Mouse (Mus musculus) Patski (cell line): ENCODE measurements around the gene Phlda2. TPM values are rescaled to one million over a fixed set of nuclear protein-coding genes. Genes with fewer than 3 reads are reported as not detected.

ENCODE experiments used
- ATAC-seq: fragments of 100-300 bp; one replicate; pipeline ENCODE4 v1.8.0; 2021
- CTCF ChIA-PET: fragments of 350-600 bp; sonication (Branson Sonifier 250); formaldehyde crosslinking; loops from one replicate; lab custom pipeline; 2022; ENCODE audit warnings: inconsistent platforms; lab: Charles Lee
- POLR2A ChIA-PET: fragments of 350-600 bp; sonication (Branson Sonifier 250); formaldehyde crosslinking; loops from one replicate; lab custom pipeline; 2022; ENCODE audit warnings: antibody characterized with exemption, inconsistent platforms; lab: Charles Lee
- DNase-seq: peaks from one replicate; pipeline ENCODE4 v3.0.0-alpha.2; 2011; ENCODE audit warnings: low read depth, low spot score
- H3K27me3 ChIP-seq: fragments of 371-371 bp; one replicate; pipeline ENCODE4 v1.5.1; 2021
- CTCF ChIP-seq: fragments of 100-300 bp; IDR thresholded peaks from one replicate; pipeline ENCODE4 v1.5.1; 2021
- in situ Hi-C: fragments of 300-500 bp; cut with MboI; formaldehyde crosslinking; loops from 3 replicates; pipeline ENCODE4 v1.11.1; 2018; ENCODE audit warnings: low pct_unique_long_range_greater_than_20kb, mixed read lengths
- polyA plus RNA-seq: library from polyadenylated mRNA; unstranded; gene quantifications from one replicate; pipeline ENCODE4 v1.2.3, GENCODE M21; 2021

The Phlda2 gene
- polyA plus RNA-seq, 1 experiment from 2014 or later: not detected

DNA sequence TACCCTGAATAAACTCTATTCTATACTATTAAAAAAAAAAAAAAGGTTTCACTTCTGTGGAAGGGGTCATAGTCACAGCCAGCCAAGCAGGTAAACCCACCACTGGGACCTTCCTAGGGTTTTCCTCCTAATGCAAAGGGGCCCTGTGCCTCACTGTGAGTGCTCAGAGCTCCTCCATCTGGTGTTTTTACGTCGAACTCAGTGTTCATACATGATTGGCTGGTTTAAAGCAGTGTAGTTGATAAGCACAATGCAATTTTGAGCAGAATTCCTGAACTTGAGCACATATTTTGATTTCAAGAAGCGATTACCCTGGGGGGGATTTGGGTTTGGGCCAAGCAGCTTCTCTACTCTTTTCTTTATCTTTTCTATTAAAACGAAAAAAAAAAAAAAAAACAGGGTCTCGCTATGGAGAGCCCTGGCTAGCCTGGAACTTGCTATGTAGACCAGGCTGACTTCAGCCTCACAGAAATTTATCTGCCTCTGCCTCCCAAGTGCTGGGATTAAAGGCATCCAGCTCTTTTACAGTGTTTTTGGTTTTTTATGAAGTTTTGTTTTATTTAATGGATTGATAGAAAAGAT lies 21.1 kb downstream of the Phlda2 start:
- peaks cover 6% of the 10 kb centered on the region for H3K27me3 ChIP-seq
- TF ChIP-seq CTCF: no peak
- ATAC-seq (no peak), DNase-seq (no peak)
- CTCF ChIA-PET: interaction anchor here (1.1 to 2.1 kb wide), 2 partner anchors 8 to 11 kb away, joined by 3 to 8 read pairs; no protein-coding TSS in a partner anchor
- in situ Hi-C loops: no loop called here
- POLR2A ChIA-PET: interaction anchor here (0.6 kb wide), 2 partner anchors 28 to 36 kb away, joined by 3 to 5 read pairs; no protein-coding TSS in a partner anchor

DNA sequence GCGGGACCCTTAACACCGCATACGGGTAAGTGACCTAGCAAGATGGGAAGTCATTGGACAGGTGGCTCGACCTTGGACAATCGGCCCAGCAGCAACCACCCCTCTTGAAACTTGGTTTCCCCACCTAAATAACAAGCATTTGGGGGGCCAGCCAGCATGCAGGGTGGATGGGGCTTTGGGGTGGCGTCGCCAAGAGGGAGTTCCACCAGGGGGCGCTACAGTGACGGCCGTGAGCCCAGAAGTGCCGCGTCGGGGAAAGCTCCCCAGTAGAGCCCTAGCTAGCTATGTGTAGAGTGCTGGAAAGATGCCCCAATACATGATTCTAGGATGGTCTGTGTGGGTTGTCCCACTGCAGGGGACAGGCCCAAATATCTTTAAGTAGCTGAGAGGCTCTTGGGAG lies 22.5 kb downstream of the Phlda2 start:
- ATAC-seq: peak; percentile 41
- in situ Hi-C loops: no loop called here
- TF ChIP-seq CTCF: peak; percentile 85
- H3K27me3 ChIP-seq: peaks cover 6% of the 10 kb centered on the region
- DNase-seq: no peak
- POLR2A ChIA-PET: no interaction called here
- CTCF ChIA-PET: interaction anchor here (0.7 to 2.1 kb wide), 7 partner anchors 9 to 319 kb away, joined by 3 to 9 read pairs (median 3); no protein-coding TSS in a partner anchor

DNA sequence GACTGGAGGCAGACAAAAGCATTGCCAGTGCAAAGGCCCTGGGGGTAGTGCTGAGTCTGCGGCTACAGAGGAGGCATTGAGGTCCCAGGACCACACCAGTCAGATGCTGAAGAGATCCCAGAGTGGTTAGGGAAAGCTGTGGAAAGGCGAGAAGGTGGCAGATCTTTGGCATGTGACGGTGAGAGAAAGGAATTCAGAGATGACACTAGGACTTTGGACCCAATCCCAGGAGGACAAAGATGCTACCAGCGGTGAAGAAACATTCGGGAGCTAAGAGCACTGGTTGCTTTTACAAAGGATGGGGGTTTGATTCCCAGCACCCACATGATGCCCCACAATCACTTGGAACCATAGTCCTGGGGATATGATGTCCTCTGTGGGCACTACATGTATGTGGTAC lies 25.1 kb downstream of the Phlda2 start:
- in situ Hi-C loops: no loop called here
- ChIA-PET POLR2A (no interaction called here), CTCF (no interaction called here)
- peaks cover 6% of the 10 kb centered on the region for H3K27me3 ChIP-seq
- ATAC-seq (no peak), DNase-seq (no peak)
- TF ChIP-seq CTCF: no peak

DNA sequence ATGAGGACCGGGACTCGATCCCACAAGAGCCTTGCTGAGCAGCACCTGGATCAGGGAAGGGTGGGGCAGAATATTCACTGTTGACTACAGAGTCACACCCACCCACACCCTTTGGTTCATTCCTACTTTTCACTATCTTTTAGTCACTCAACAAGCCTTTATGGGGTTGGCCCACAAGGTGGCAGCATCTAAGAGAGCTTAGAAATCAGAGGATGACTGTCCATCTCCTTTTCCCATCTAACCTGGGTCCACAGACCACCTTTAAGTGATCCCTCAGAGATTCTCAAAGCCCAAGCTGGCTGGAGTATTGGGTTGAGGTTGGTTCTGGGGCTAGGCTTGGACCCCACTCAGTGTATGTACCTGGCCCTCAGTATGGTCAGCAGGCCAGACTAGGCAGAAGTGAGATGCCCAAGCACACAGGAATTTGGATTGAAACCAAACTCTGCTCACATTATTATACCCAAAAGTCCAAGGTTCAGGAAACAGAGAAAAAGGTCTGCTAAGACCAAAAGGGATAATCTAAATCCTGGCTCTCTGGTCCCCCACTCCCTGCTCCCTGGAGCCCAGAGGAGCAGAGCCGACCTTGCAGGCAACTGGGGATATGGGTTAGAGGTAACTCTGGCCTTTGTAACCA lies 26.1 kb downstream of the Phlda2 start:
- ATAC-seq: no peak
- in situ Hi-C loops: no loop called here
- H3K27me3 ChIP-seq: peaks cover 6% of the 10 kb centered on the region
- TF ChIP-seq CTCF: peak; percentile 33
- CTCF ChIA-PET: interaction anchor here (1.0 kb wide), 1 partner anchor 13 kb away, joined by 3 read pairs; no protein-coding TSS in a partner anchor
- POLR2A ChIA-PET: no interaction called here
- no peak for DNase-seq

DNA sequence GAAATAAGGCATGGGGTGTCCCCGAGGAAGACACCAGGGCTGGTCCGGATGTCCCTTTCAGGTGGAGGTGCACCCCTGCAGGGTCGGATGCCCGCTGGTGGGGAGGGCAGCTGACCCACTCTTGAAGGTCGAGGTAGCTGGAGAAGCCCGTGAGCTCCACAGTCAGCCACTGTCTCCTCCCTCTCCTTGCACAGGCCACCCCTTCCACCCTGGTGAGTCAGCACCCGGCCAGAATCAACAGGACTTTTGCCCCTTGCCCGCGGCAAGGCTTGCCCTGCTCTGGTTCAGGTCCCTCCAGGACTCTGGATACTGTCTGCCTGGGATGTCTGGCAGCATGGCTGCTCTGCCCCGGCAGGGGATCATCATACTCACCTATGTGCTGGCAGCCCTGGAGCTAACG lies 27.1 kb downstream of the Phlda2 start:
- DNase-seq: no peak

DNA sequence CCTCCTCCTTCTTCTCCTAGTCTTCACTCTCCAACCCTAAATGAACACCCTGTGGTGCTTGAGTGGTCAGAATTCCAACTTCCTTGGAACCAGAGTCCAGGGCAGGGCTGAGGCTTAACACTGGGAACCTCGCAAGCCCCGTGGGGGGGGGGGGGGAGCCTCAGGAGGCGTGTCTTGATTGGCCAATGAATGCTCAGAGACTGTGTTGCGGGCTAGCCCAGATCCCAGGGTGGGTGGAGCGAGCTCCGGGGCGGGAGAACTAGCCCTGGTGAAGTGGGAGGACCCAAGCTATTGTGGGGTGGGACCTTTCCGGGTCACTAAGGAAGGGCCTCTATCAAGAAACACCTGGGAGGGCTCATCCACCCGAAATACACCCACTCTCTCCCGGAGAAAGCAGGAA lies 28.1 kb downstream of the Phlda2 start:
- H3K27me3 ChIP-seq: no peaks in the 10 kb centered on the region
- no peak for ATAC-seq
- DNase-seq: no peak
- in situ Hi-C loops: loop anchor here (25.0 kb wide), 1 partner anchor 488 kb away; no protein-coding TSS in a partner anchor
- CTCF ChIA-PET: interaction anchor here (1.6 kb wide), 1 partner anchor 9 kb away, joined by 5 read pairs; no protein-coding TSS in a partner anchor
- TF ChIP-seq CTCF: no peak
- POLR2A ChIA-PET: no interaction called here

More for the DNA sequence above, 27.1 kb downstream of the Phlda2 start:
- in situ Hi-C loops: no loop called here
- ChIA-PET CTCF (interaction anchor here (0.6 to 1.6 kb wide), 3 partner anchors 10 to 12 kb away, joined by 3 to 5 read pairs (median 3); no protein-coding TSS in a partner anchor), POLR2A (no interaction called here)
- no peak for TF ChIP-seq CTCF
- H3K27me3 ChIP-seq: peaks cover 3% of the 10 kb centered on the region
- peak; percentile 61 for ATAC-seq

DNA sequence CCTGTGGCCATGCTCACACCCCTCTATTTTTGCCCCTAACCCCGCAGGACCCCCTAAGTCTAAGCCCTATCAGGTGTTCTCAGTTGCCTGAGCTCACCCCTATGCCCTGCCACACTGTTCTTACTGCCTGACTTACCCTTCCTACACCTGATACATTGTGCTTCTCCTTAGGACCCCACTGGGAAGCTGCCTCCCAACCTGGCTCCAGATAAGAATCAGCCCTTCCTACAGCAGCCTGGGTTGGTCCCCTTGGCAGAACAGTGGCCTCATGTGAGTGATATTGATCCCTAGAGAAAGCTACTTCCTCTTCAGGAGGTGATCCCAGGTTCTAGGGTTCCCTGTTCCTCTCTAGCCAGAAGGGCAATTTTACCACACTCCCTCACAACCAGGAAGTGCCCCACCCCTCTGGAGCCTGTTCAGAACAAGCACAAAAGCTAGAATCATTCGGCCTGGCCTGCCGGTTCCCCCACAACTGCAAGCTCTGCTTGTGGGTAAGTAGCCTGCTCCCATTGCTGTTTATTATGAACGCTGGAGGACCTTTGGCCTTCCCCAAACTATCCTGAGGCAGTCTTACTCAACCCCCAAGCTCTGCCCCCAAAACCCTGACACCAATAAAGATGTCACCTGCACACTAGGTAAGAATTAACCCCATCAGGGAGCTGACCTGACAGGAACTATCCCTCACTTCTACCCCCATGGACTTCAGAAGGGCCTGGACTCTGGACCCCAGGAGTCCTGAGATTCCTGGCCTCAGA lies 29.4 kb downstream of the Phlda2 start, which contains the start of gene Slc22a18:
Gene Slc22a18, plus strand, starts transcription at position 390 of the 755 bp plus-strand sequence.
- TF ChIP-seq CTCF: no peak
- H3K27me3 ChIP-seq: no peaks in the 10 kb centered on the region
- POLR2A ChIA-PET: no interaction called here
- ATAC-seq (no peak), DNase-seq (no peak)
- CTCF ChIA-PET: interaction anchor here (0.9 to 1.1 kb wide), 3 partner anchors 275 to 323 kb away, joined by 3 read pairs; no protein-coding TSS in a partner anchor
- in situ Hi-C loops: loop anchor here (25.0 kb wide), 1 partner anchor 486 kb away; no protein-coding TSS in a partner anchor

DNA sequence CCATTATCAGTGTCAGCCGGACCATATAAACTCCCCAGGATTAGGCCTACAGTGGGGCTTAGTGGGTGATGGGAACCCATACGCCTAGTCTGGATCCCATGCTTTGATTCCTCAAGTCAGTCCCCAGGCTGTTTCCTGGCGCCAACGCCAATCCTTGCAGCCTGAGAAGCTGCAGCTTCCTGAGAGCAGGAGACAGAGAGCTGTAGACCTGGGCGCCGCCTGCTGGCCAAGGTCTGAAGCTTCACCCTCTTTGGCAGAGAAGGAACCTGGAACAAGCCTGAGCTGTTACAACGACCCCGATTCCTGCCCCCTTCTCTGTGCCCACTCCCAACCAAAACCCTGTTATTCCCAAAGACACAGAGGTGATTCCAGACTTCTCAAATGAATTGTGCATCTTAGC lies 33.0 kb downstream of the Phlda2 start:
- DNase-seq (no peak), ATAC-seq (peak; percentile 48)
- peak; percentile 87 for TF ChIP-seq CTCF
- ChIA-PET POLR2A (interaction anchor here (0.7 kb wide), 1 partner anchor 328 kb away, joined by 3 read pairs; no protein-coding TSS in a partner anchor), CTCF (interaction anchor here (0.9 to 10.6 kb wide), 11 partner anchors 10 to 379 kb away, joined by 3 to 209 read pairs (median 3); no protein-coding TSS in a partner anchor)
- no peaks in the 10 kb centered on the region for H3K27me3 ChIP-seq
- in situ Hi-C loops: loop anchor here (5.0 to 25.0 kb wide), 2 partner anchors 318 to 483 kb away; no protein-coding TSS in a partner anchor

DNA sequence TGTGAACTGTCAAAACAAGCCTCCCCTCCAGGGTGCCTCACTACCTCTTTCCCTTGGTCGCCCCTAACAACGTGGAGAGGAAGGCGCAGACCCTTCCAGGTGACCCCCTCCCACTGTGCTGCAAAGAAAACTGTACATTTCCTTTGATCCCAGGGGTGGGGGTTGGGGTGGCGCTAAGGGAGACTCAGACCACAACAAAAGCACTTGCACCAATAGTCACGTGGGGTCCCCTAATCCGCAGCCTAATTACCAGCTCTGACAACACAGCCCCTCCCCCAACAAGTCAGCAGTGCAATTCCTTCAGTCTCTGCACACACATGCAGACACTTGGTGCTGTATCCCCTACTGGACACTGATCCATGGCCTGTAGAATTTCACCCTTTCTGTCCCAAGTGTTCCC lies 35.2 kb downstream of the Phlda2 start:
- no peaks in the 10 kb centered on the region for H3K27me3 ChIP-seq
- in situ Hi-C loops: loop anchor here (5.0 to 25.0 kb wide), 2 partner anchors 315 to 480 kb away; no protein-coding TSS in a partner anchor
- DNase-seq (no peak), ATAC-seq (no peak)
- no peak for TF ChIP-seq CTCF
- CTCF ChIA-PET: interaction anchor here (1.2 to 10.6 kb wide), 3 partner anchors 13 to 315 kb away, joined by 3 to 209 read pairs (median 6); no protein-coding TSS in a partner anchor
- POLR2A ChIA-PET: no interaction called here
